Mouse (Mus musculus): ENCODE measurements around the gene Klhl41. TPM values are rescaled to one million over a fixed set of nuclear protein-coding genes. Genes with fewer than 3 reads are reported as not detected.
"Not testable (repeated sequence)": the region's sequence is repeated elsewhere in the genome, so short reads cannot be mapped to it uniquely, and the experiment has no call there.

The Klhl41 gene
- polyA plus RNA-seq, 1 experiment from 2014 or later: 0.28 TPM

DNA sequence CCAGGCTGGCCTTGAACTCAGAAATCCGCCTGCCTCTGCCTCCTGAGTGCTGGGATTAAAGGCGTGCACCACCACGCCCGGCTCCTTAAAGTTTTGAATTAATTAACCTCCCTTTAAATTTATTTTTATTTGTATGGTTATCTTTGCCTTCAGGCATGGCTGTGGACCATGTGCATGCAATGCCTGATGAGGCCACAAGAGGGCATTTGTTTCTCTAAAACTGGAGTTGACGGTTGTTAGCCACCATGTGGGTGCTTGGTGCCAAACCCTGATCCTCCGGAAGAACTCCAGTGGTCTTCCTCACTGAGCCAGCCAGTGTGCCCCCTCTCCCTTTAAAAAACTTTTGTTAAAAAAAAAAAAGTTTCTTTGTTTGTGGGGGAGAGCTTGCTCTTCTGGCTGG lies 34.1 kb upstream of the Klhl41 start:
- WGBS: 76% methylated on average over 6 of the region's 6 CpGs
- peak; percentile 39 for DNase-seq (ENCODE audit: low spot score)

DNA sequence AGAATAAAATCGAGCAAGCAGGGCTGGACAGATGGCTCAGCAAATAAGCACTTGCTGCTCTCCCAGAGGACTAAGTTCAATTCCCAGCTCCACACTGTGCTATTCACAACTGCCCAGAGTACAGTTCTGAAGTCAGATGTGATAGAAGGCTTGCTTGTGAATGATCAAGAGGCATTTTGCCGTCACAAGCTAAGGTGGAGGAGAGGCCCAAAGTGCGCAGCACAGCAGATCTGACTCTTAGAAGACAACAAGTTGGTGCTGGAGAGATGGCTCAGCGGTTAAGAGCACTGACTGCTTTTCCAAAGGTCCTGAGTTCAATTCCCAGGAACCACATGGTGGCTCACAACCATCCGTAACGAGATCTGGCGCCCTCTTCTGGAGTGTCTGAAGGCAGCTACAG lies 31.9 kb upstream of the Klhl41 start:
- WGBS: 79% methylated on average over 7 of the region's 7 CpGs
- H3K4me1 ChIP-seq (replicated peaks; ENCODE audit: control insufficient read depth, insufficient read depth); H3K27me3 ChIP-seq (ENCODE audit: control insufficient read depth, insufficient read depth, low read length); H3K4me2 ChIP-seq (replicated peaks; ENCODE audit: low read depth); DNase-seq (ENCODE audit: low spot score); H3K36me3 ChIP-seq (ENCODE audit: control insufficient read depth, insufficient read depth, low read length); H3K27ac ChIP-seq (replicated peaks); H3K9ac ChIP-seq (ENCODE audit: low read length); H3K4me3 ChIP-seq (ENCODE audit: low read depth, low read length); H3K9me3 ChIP-seq (ENCODE audit: control insufficient read depth, low read length); ATAC-seq (ENCODE audit: low FRiP score, low TSS enrichment): not testable (repeated sequence)

More for the DNA sequence above, 34.1 kb upstream of the Klhl41 start:
- no peak overlapping the region for H3K4me2 ChIP-seq (replicated peaks; ENCODE audit: low read depth)
- H3K9me3 ChIP-seq (ENCODE audit: control insufficient read depth, low read length): no peaks in the 10 kb centered on the region
- H3K27me3 ChIP-seq (ENCODE audit: control insufficient read depth, insufficient read depth, low read length): no peaks in the 10 kb centered on the region
- no peaks in the 10 kb centered on the region for H3K36me3 ChIP-seq (ENCODE audit: control insufficient read depth, insufficient read depth, low read length)
- TF ChIP-seq CTCF (IDR thresholded peaks at IDR 0.05; ENCODE audit: low read depth): peak; percentile 66
- no peak for TF ChIP-seq EP300 (optimal IDR thresholded peaks at IDR 0.05)
- H3K27ac ChIP-seq (replicated peaks): no peak overlapping the region
- no peak overlapping the region for H3K4me3 ChIP-seq (ENCODE audit: low read depth, low read length)
- no peaks in the 10 kb centered on the region for H3K4me1 ChIP-seq (replicated peaks; ENCODE audit: control insufficient read depth, insufficient read depth)
- no peak for ATAC-seq (ENCODE audit: low FRiP score, low TSS enrichment)
- H3K9ac ChIP-seq (ENCODE audit: low read length): no peak overlapping the region

DNA sequence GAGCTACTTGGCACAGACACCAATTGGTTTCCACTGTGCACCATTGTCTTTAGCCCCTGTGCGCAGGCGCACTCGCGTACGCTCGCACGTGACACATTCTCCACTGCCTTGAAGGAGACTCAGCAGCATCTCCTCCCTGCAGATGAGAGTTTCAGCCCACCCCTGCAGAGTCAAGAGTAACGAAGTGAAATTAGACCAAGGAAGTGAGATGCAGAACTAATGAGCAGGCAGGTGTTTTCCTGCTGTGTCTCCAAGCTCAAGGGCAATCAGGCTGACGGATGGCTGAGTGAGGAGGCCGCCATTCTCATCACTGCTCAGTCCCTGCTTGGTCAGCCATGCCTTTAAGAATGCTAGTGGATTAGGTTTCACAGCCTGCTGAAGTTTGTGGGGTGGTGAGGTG lies 29.8 kb upstream of the Klhl41 start:
- Histone ChIP-seq H3K9me3 (ENCODE audit: control insufficient read depth, low read length) (no peaks in the 10 kb centered on the region), H3K4me3 (ENCODE audit: low read depth, low read length) (no peak overlapping the region), H3K9ac (ENCODE audit: low read length) (no peak overlapping the region), H3K4me2 (replicated peaks; ENCODE audit: low read depth) (no peak overlapping the region), H3K36me3 (ENCODE audit: control insufficient read depth, insufficient read depth, low read length) (no peaks in the 10 kb centered on the region), H3K27ac (replicated peaks) (no peak overlapping the region), H3K27me3 (ENCODE audit: control insufficient read depth, insufficient read depth, low read length) (no peaks in the 10 kb centered on the region), H3K4me1 (replicated peaks; ENCODE audit: control insufficient read depth, insufficient read depth) (no peaks in the 10 kb centered on the region)
- 68% methylated on average over 10 of the region's 10 CpGs for WGBS
- DNase-seq (ENCODE audit: low spot score) (no peak), ATAC-seq (ENCODE audit: low FRiP score, low TSS enrichment) (no peak)
- TF ChIP-seq EP300 (optimal IDR thresholded peaks at IDR 0.05) (no peak), CTCF (IDR thresholded peaks at IDR 0.05; ENCODE audit: low read depth) (no peak)

DNA sequence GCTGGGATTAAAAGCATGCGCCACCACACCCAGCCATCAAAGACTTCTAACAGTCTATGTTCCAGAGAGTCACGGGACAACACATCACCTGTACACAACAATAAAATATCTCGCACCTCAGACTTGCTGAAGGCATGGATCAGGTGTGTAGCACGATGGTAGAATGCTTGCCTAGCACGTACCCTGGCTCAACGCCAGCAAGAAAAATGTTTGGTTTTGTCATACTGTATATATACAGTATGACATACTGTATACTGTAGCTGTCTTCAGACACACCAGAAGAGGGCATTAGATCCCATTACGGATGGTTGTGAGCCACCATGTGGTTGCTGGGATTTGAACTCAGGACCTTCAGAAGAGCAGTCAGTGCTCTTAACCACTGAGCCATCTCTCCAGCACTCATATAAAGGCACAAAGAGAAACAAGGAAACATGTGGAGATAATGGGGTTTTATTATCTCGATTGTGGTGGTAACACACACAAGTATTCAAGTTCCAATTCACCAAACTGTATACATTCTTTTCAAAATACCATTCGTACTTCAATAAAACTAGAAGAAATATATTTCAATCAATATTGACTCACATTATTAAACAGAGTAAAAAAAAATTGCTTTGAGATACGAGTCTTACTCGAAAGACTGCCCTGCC lies 24.8 kb upstream of the Klhl41 start:
- no peak for ATAC-seq (ENCODE audit: low FRiP score, low TSS enrichment)
- TF ChIP-seq CTCF (IDR thresholded peaks at IDR 0.05; ENCODE audit: low read depth) (no peak), EP300 (optimal IDR thresholded peaks at IDR 0.05) (no peak)
- 72% methylated on average over 11 of the region's 11 CpGs for WGBS
- Histone ChIP-seq H3K36me3 (ENCODE audit: control insufficient read depth, insufficient read depth, low read length) (no peaks in the 10 kb centered on the region), H3K4me2 (replicated peaks; ENCODE audit: low read depth) (no peak overlapping the region), H3K4me1 (replicated peaks; ENCODE audit: control insufficient read depth, insufficient read depth) (no peaks in the 10 kb centered on the region), H3K4me3 (ENCODE audit: low read depth, low read length) (no peak overlapping the region), H3K27ac (replicated peaks) (no peak overlapping the region), H3K27me3 (ENCODE audit: control insufficient read depth, insufficient read depth, low read length) (no peaks in the 10 kb centered on the region), H3K9me3 (ENCODE audit: control insufficient read depth, low read length) (no peaks in the 10 kb centered on the region), H3K9ac (ENCODE audit: low read length) (no peak overlapping the region)
- DNase-seq (ENCODE audit: low spot score): no peak

DNA sequence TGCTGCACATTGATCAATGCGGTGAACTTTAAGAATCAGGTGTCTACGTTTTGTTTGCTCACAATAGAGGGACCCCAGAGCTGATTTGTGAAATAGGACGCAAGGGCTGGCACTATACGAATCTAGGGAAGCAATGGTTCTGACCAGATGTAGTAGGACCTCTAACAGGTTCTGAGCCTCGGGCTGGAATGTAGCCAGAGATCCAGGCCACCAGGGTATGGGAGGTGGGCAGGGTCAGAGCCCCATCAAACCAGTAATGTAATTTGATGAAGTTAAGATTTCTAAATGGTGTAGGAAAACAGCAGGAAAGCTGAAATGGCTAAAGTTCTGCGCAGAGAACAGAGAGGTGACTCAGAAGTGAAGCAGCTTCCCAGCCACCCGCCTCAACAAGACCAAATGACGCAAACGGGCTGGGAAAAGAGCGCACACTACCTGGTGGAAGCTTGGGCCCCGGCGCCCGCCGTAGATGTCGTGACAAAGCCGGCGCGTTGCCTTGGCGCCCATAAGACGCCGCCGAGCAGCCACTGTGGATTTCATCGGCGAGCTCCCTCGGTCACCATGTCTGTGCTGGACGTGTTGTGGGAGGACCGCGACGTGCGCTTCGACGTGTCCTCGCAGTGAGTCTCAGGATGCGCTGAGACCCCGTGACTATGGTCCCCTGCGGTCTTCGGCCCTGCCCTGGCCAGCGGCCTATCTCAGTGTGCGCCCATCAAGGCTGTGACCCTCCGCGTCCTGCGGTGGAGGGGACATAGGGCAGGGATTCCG lies 23.0 kb upstream of the Klhl41 start, which contains the start of gene Bbs5:
Gene Bbs5, plus strand, starts transcription at position 446 of the 765 bp plus-strand sequence.
- H3K9me3 ChIP-seq (ENCODE audit: control insufficient read depth, low read length): no peaks in the 10 kb centered on the region
- TF ChIP-seq CTCF (IDR thresholded peaks at IDR 0.05; ENCODE audit: low read depth) (no peak), EP300 (optimal IDR thresholded peaks at IDR 0.05) (no peak)
- peak within 1 kb of the TSS; percentile 93 for H3K4me2 ChIP-seq (replicated peaks; ENCODE audit: low read depth)
- no peak within 1 kb of the TSS for H3K27ac ChIP-seq (replicated peaks)
- ATAC-seq (ENCODE audit: low FRiP score, low TSS enrichment) (peak; percentile 97), DNase-seq (ENCODE audit: low spot score) (peak; percentile 94)
- no peaks in the 10 kb centered on the region for H3K36me3 ChIP-seq (ENCODE audit: control insufficient read depth, insufficient read depth, low read length)
- H3K9ac ChIP-seq (ENCODE audit: low read length): peak within 1 kb of the TSS; percentile 77
- peak within 1 kb of the TSS; percentile 80 for H3K4me3 ChIP-seq (ENCODE audit: low read depth, low read length)
- no peaks in the 10 kb centered on the region for H3K27me3 ChIP-seq (ENCODE audit: control insufficient read depth, insufficient read depth, low read length)
- H3K4me1 ChIP-seq (replicated peaks; ENCODE audit: control insufficient read depth, insufficient read depth): no peaks in the 10 kb centered on the region
- 2% methylated on average over 43 of the region's 43 CpGs for WGBS

DNA sequence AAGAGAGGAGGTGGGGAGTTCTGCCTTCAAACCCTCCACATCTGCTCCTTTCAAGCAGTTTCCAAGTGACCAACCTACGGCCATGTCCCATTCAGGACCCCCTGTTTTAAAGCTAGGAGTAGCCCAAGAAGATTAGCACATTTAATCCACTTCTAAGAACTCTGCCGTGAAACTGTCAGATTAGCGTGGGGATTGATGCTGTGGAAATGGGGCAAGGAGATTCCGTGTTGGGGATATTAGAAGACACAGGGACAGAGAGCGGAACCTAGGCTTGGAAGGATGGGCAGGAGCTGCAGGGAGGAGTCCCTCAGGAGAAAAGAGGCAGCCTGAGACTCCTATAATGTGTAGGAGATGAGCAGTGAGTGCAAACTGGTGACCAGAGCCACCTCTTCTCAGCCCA lies 20.2 kb upstream of the Klhl41 start:
- TF ChIP-seq EP300 (optimal IDR thresholded peaks at IDR 0.05): no peak
- no peak for TF ChIP-seq CTCF (IDR thresholded peaks at IDR 0.05; ENCODE audit: low read depth)
- ATAC-seq (ENCODE audit: low FRiP score, low TSS enrichment) (no peak), DNase-seq (ENCODE audit: low spot score) (no peak)
- Histone ChIP-seq H3K4me2 (replicated peaks; ENCODE audit: low read depth) (no peak overlapping the region), H3K9ac (ENCODE audit: low read length) (no peak overlapping the region), H3K27me3 (ENCODE audit: control insufficient read depth, insufficient read depth, low read length) (no peaks in the 10 kb centered on the region), H3K4me1 (replicated peaks; ENCODE audit: control insufficient read depth, insufficient read depth) (no peaks in the 10 kb centered on the region), H3K9me3 (ENCODE audit: control insufficient read depth, low read length) (no peaks in the 10 kb centered on the region), H3K36me3 (ENCODE audit: control insufficient read depth, insufficient read depth, low read length) (no peaks in the 10 kb centered on the region), H3K27ac (replicated peaks) (no peak overlapping the region), H3K4me3 (ENCODE audit: low read depth, low read length) (no peak overlapping the region)
- 85% methylated on average over 5 of the region's 5 CpGs for WGBS
